Mouse (Mus musculus) thymus, postnatal 36 days (tissue): ENCODE data around the gene Psmc3.
A peak's percentile ranks its signal among the peaks of the same experiment; 100 is the strongest.
"Not testable (repeated sequence)": the region's sequence is repeated elsewhere in the genome, so short reads cannot be mapped to it uniquely, and the experiment has no call there.

Experiments used
- DNase-seq, 2 experiments: peaks; one replicate each; pipeline ENCODE4 v3.0.0; 2022; ENCODE audit warnings: mixed read lengths in 2 of 2

The Psmc3 gene

GRCm38 (mm10) chr2:91053934-91054382, at the start of gene Psmc3:
Psmc3 (plus strand) TSS chr2:91054009.
- DNase-seq, result peak; percentile 94 to 97

- DNase-seq, result no peak
These were observed 45.3 kb upstream of the Psmc3 start for GRCm38 (mm10) chr2:91008536-91008935.

DNA sequence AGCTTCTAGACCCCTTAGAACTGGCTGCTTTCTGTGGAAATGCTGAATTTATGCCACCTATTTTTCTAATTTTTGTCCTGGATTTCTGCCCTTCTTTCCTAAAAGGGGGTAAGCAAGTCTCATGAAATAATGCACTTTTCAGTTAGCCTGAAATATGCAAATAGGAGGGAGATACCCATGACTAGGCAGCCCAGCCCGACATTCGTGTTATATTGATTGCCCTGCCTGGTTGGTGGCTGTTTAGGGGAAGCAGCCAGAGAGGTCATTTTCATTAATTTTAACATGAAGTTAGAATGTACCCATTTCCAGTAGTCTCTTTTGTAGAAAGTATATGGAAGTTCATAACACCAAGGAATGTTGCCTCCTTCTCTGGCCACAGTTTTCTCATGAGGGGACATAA, 39.9 kb upstream of the Psmc3 start:
- DNase-seq, result no peak

DNA sequence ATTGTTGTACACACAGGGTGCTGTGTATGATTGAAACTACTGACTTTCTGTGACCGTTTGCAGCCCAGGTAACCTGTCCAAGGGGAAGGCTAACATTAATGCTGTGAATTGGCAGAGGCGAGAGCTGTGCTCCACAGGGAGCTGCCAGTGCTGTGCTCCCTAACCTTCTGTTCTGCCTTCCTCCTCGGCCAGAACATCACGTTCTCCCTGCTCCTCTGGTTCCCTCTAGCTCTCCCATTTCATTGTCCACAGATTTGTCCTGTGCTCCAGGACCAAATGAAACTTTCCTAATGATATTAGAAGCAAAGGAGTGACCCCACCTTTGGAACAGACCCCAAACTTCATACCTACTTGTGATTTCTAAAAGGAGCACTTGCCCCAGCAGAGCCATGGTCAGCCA, 38.4 kb upstream of the Psmc3 start:
- DNase-seq, result no peak

GRCm38 (mm10) chr2:91018061-91018788, 35.6 kb upstream of the Psmc3 start:
- DNase-seq, result no peak

- no peak for DNase-seq
These were observed 33.9 kb upstream of the Psmc3 start for GRCm38 (mm10) chr2:91019911-91020310.

DNA sequence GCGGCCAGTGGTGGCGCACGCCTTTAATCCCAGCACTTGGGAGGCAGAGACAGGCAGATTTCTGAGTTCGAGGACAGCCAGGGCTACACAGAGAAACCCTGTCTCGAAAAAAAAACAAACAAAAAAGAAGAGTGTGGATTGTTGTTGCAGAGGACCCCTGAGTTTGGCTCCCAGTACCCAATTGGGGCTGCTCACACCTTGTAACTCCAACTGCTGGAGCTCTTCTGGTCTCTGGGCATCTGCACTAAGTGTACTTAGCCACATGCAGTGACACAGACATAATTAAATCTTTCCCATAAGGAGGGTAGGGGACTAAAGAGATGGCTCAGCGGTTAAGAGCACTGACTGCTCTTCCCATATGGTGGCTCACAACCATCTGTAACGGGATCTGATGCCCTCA, 31.5 kb upstream of the Psmc3 start:
- DNase-seq, result not testable (repeated sequence)

DNA sequence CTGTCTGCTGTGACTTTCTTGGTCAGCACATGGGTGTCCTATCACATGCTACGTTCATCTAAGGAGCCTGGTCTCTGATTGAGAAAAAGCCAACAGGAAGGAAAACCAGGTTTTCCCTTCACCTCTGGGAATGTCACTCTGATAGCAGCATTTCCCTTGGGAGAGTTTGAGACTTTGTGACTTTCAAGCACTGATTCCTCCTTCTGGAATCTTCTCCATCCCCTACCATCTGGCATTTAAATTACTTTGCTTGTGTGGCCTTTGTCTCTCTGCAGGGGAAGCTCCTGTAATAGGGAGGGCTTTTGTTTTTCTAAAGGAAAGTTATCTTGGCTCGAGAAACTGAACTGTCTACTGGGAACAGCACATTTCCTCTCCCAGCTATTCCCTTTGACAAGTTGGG, 30.7 kb upstream of the Psmc3 start:
- DNase-seq, result no peak

- DNase-seq, result no peak
These were observed 29.9 kb upstream of the Psmc3 start for GRCm38 (mm10) chr2:91023956-91024355.

GRCm38 (mm10) chr2:91025081-91025516, 28.7 kb upstream of the Psmc3 start:
- no peak for DNase-seq

- no peak for DNase-seq
These were observed 27.3 kb upstream of the Psmc3 start for GRCm38 (mm10) chr2:91026491-91026890.

DNA sequence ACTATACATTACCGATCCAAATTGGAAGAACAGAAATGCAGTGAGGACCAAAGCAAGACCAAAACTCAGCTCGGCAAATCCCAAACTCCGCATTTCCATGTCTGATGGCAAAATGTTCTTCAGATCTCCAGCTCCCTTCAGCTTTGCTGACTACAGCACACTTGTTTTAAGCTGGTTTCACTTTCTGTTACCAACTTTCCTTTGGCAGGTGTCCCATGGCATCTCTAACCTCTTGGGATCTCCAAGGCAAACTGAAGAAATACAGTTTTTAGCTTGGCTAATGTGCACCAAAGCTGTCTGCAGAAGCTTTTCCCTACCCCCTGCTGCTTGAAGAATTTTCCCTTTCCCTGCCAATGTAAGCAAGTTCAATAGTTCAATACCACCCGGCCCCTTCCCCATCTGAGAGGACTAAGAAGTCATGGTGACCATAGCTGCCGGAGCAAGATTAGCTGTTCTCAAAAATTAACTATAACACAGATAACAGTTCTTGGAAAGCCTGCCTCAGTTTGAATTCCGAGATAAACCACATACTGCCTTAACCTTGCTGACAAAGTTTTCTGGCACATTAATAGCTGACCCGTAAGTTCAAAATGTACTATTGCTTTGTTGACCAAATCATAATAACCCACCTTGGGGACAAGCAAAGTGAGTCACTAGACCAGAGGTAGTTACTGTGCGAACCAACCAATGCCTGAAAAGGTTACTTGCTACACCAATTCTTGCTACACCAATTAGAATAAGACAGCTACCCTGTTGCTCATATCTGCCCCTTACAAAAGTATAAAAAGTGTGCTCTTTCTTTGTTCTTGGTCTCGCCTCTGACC, 26.2 kb upstream of the Psmc3 start:
- no peak for DNase-seq

GRCm38 (mm10) chr2:91031216-91031615, 22.6 kb upstream of the Psmc3 start:
- no peak for DNase-seq

- no peak for DNase-seq
These were observed 20.8 kb upstream of the Psmc3 start for GRCm38 (mm10) chr2:91033000-91033399.

- no peak for DNase-seq
These were observed 18.4 kb upstream of the Psmc3 start, which contains the start of gene Rapsn for GRCm38 (mm10) chr2:91035385-91035784. Rapsn (plus strand) TSS chr2:91035620.

GRCm38 (mm10) chr2:91041786-91042185, 12.0 kb upstream of the Psmc3 start:
- no peak for DNase-seq

GRCm38 (mm10) chr2:91042651-91043398, 11.0 kb upstream of the Psmc3 start:
- DNase-seq, result peak; percentile 35 to 44

DNA sequence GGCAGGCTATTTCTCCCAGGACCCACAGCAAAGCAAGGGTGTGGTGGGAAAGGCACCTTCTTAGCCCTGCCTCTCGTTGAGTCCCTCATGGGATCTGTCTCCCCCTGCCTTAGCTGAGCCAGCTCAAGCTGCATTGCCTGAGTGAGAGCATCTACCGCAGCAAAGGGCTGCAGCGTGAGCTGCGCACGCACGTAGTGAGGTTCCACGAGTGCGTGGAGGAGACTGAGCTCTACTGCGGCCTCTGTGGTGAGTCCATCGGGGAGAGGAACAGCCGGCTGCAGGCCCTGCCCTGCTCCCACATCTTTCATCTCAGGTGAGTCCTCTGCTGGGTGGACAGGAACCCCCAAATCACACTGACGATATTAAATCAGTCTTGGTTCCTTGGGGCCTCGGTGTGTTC, 9.1 kb upstream of the Psmc3 start:
- DNase-seq, result no peak

DNA sequence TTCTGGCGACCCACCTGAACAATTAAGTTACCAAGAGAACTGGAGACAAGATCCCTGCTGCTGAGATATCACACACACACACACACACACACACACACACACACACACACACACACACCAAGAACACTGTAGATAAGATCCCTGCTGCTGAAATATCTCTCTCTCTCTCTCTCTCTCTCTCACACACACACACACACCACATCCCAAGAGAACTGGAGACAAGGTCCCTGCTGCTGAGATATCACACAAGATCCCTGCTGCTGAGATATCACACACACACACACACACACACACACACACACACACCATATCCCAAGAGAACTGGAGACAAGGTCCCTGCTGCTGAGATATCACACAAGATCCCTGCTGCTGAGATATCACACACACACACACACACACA, 8.0 kb upstream of the Psmc3 start:
- DNase-seq, result not testable (repeated sequence)

DNA sequence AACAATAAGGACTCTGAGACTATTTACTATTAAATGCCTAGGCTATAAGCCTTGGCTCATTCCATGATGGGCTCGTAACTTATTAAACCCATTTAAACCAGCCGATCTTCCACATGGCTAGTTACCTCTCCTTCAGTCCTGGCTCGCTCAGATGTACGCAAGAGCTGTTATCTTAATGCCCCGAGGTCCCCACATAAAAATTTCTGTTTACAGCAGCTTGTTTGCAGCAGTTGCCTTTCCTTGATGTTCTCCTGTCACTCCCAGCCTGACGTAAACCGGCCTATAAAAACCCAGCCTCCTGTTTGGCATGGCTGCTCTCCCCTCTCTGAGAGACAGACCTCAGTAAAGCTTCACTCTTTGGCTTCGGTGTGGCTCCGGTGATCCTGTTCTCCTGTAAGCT, 6.5 kb upstream of the Psmc3 start:
- no peak for DNase-seq

DNA sequence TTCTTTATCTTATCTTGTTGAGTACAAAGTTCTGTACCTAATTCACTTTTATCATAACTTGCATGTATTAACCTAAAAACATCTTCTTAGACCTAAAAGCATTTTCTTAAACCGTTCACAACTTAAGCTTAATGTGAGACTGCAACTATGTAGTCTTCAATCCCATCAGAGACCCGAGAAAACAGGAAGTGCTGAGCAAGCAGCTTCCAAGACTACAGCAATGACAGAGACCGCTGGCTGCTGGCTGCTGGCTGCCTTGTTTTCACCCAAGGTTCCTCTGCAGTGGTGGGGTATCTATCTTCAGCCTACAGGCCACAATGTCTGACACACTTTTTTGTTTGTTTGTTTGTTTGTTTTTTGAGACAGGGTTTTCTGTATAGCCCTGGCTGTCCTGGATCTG, 1.9 kb upstream of the Psmc3 start:
- no peak for DNase-seq

- DNase-seq, result no peak
These were observed 1.1 kb upstream of the Psmc3 start for GRCm38 (mm10) chr2:91052752-91053151.
